Mouse (Mus musculus) c-Kit-positive CD71-positive TER-119-negative erythroid progenitor cells, embryonic 14.5 days (primary cell): Measurements from ENCODE around the gene Tas2r103.

Experiments
- DNase-seq: peaks from one replicate; pipeline ENCODE4 v3.0.0-alpha.2; 2013; ENCODE audit warnings: low read depth

Tas2r103 gene

GRCm38 (mm10) chr6:133037001-133037400 is at the start of gene Tas2r103:
Gene Tas2r103, minus strand, starts transcription at chr6:133037101.
- no peak for DNase-seq

GRCm38 (mm10) chr6:133055716-133056115 is 18.8 kb upstream of the Tas2r103 start, which contains the start of gene Tas2r140:
Gene Tas2r140, minus strand, starts transcription at chr6:133055816.
- no peak for DNase-seq
